Mouse (Mus musculus) left cerebral cortex, postnatal 25 days (tissue): ENCODE measurements at regions not wholly inside any gene's neighbourhood (a gene's known extent, or its start where the extent isn't known, plus 50 kb on each side); places are given as distances from the start of the nearest gene placed in this dataset.
"Not testable (repeated sequence)": the region's sequence is repeated elsewhere in the genome, so short reads cannot be mapped to it uniquely, and the experiment has no call there.

ENCODE experiments used
- DNase-seq, 2 experiments: peaks; one replicate each; pipeline ENCODE4 v3.0.0; 2022; ENCODE audit warnings: low spot score in 2 of 2, mixed read lengths in 1 of 2
- intact Hi-C: fragments of 180-260 bp; cut with DNase I; formaldehyde crosslinking; loops from one replicate; pipeline ENCODE4 v1.15.1; 2025

GRCm38 (mm10) chrX:103250961-103251360 is 64.5 kb upstream of the Nap1l2 start:
- no peak for DNase-seq
- intact Hi-C loops, result no loop called here

- DNase-seq, intact Hi-C loops: not testable (repeated sequence)
These were observed 65.0 kb upstream of the Nap1l2 start for GRCm38 (mm10) chrX:103251478-103251877.

DNA sequence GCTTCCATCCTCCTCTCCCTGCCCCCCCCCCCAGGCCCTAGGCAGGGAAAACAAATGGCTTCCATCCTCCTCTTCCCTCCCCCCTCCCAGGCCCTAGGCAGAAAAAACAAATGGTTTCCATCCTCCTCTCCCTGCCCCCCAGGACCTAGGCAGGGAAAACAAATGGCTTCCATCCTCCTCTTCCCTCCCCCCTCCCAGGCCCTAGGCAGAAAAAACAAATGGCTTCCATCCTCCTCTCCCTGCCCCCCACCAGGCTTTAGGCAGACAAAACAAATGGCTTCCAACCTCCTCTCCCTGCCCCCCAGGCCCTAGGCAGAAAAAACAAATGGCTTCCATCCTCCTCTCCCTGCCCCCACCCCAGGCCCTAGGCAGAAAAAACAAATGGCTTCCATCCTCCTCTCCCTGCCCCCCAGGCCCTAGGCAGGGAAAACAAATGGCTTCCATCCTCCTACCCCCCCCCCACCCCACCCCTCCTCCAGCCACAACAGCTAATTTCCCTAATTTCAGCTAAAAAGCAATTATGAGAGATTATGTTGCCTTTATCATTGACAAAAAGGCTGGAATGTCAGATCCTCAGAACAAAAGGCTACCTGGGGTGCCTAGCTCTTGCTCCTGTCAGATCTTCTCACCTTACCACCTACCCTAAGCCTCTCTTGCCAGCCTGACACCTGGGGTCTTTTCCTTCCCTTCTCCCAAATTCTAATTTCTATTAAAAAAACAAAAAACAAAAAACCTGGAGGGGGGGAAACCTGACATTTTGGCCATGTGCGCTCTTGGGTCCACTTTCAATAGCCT is 65.8 kb upstream of the Nap1l2 start:
- DNase-seq, intact Hi-C loops: not testable (repeated sequence)

GRCm38 (mm10) chrX:103252881-103253280 is 66.4 kb upstream of the Nap1l2 start:
- intact Hi-C loops, result no loop called here
- DNase-seq, result no peak

- intact Hi-C loops, result no loop called here
- no peak for DNase-seq
These were observed 66.3 kb upstream of the Cdx4 start for GRCm38 (mm10) chrX:103254867-103255266.

DNA sequence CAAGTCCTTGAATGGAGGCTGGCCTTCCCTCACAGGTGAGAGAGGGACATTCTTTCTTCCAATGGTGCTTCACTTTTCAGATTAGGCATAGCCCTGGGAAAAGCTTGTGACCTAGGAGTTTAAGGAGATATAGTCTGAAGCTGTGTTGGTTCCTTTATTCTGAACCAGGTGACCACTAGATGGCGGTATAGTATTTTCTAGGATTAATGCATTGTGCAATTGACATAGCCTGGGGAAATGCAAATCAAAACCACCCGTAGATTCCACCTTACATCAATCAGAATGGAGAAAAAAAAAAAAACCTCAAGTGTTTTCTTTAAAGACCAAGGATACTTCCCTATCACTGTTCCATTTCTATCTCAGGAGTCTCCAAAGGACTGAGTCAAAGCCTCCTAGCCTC is 61.3 kb upstream of the Cdx4 start:
- intact Hi-C loops, result loop anchor here (1.0 kb wide), 1 partner anchor 180 kb away; no protein-coding TSS in a partner anchor
- peak; percentile 15 to 57 for DNase-seq
